Mouse (Mus musculus) erythroblast, embryonic 14.5 days (primary cell): ENCODE results near the gene Slc25a17.

ENCODE experiments used
- GATA1 ChIP-seq: IDR thresholded peaks from 2 replicates; pipeline ENCODE4 v1.6.1; 2012; ENCODE audit warnings: low read length, inconsistent platforms, mixed read lengths
- TAL1 ChIP-seq: IDR thresholded peaks from 3 replicates; pipeline ENCODE4 v1.6.1; 2012; ENCODE audit warnings: low read length, inconsistent platforms, mixed read lengths

- TF ChIP-seq GATA1 (no peak), TAL1 (no peak)
Measured at GRCm38 (mm10) chr15:81273361-81273760, 87.3 kb downstream of the Slc25a17 start.
